Mouse (Mus musculus) megakaryocyte progenitor cell, adult 5-6 weeks (primary cell): ENCODE measurements around the gene Sntg2. TPM values are rescaled to one million over a fixed set of nuclear protein-coding genes. Genes with fewer than 3 reads are reported as not detected.
A peak's percentile ranks its signal among the peaks of the same experiment; 100 is the strongest.

Source experiments
- ATAC-seq: replicated peaks from 2 replicates; pipeline ENCODE4 v1.8.0; 2016; ENCODE audit warnings: mild to moderate bottlenecking, moderate TSS enrichment, inconsistent platforms; ENCODE audit not compliant: poor library complexity
- total RNA-seq, 2 experiments: library from RNA; stranded (forward) in 1 of 2; stranded (reverse) in 1 of 2; fragments of 157-497, 149-512 nt in 1 of 2; fragments of 200-1000 nt in 1 of 2; gene quantifications; 2 replicates each; pipeline versions ENCODE4 v1.2.3 to v1.2.4; 2015 to 2017

Gene Sntg2
- total RNA-seq, 2 experiments from 2014 or later = not detected

DNA sequence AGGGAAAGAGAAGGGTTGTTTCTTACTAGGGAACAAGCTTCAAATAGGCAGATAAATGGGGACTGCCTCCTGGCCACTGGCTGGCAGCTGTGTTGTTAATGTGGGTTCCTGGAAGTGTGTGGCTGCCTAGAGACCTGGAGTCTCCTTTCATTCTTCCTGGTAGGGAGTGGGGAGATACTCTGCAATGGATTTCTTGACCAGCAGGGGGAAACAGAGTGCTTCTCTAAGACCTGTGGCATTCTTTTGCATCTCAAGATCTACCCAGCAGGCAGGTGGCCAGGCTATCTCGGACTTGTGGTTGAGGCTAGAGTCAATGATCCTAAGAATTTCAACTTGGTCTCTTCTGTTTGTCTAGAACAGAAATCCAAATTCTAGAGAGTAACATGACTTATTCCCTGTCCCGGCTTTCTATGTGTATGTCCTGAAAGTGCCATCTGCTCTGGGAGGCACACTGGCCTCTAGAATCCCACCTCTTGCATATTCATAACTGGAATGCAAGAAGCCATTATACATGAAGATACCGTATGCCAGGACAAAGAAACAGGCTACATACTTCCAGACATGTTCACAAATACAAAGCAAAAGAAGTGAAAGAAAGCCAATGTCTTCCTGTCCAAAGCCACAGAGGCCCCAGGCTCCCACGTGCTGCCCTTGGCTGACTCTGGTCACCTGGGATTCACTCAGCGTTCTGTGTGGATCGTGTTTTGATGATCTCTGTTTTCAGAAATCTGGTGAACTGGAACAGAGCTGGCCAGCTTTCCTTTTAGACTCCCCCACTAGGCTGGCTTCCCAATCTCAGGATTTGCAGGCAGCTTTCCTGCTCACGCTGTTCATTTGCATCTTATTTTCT is 244.4 kb downstream of the Sntg2 start:
- peak; percentile 61 for ATAC-seq

Other genes with a start within 250 kb of the Sntg2 start
- gene Tpo, start 240.8 kb downstream of the Sntg2 start, total RNA-seq (2015) = not detected in 2 replicates
- gene Tpo, start 240.8 kb downstream of the Sntg2 start, total RNA-seq (2017) = not detected in 2 replicates
- gene Tmem18, start 211.1 kb upstream of the Sntg2 start, total RNA-seq (2015) = 12.5 and 16.3 TPM in 2 replicates
- 13.2 and 15.0 TPM in 2 replicates for gene Tmem18, start 211.1 kb upstream of the Sntg2 start, total RNA-seq (2017)